Comparison of ENCODE assay signal across 9 mouse cellular contexts in genomic region chr3:149381559-149382245, GRCm38 (mm10).
DNase-seq lines count a peak whose midpoint lies in the region; ATAC-seq lines count a peak whose summit lies in the region.
"Had no signal": no experiment of that assay in that cellular context is flagged by ENCODE, and none has a peak within 500 bp of the region (broad histone marks: within the 10 kb centered on the region; RNA-seq: fewer than 3 reads in every experiment).

No protein-coding gene starts in this region.

- intact Hi-C loops in heart, postnatal 10 days (cut with DNase I), result no loop called here

- no peaks in the 10 kb centered on the region for H3K9me3 ChIP-seq in hindbrain, embryonic 13.5 days
- H3K9me3 ChIP-seq in hindbrain, embryonic 12.5 days (replicated peaks), result no peaks in the 10 kb centered on the region
- H3K9me3 ChIP-seq in lung, embryonic 16.5 days (ENCODE audit: control insufficient read depth, low read length), result no peaks in the 10 kb centered on the region

- 71% methylated on average over 10 of the region's 10 CpGs for WGBS in hindbrain, embryonic 13.5 days
- WGBS in hindbrain, embryonic 12.5 days, result 83% methylated on average over 10 of the region's 10 CpGs
- WGBS in lung, embryonic 16.5 days, result 41% methylated on average over 10 of the region's 10 CpGs

- peak; percentile 36; the same call in 1 of the 2 replicates for ATAC-seq in hindbrain, embryonic 13.5 days (ENCODE audit: low FRiP score)
- ATAC-seq in hindbrain, embryonic 12.5 days (ENCODE audit: low FRiP score), result no peak
- ATAC-seq in lung, embryonic 16.5 days (ENCODE audit: low read depth), result peak; percentile 92

- no peak overlapping the region for H3K27ac ChIP-seq in hindbrain, embryonic 13.5 days
- no peak overlapping the region for H3K27ac ChIP-seq in hindbrain, embryonic 12.5 days
- peak overlapping the region; percentile 76 for H3K27ac ChIP-seq in lung, embryonic 16.5 days (ENCODE audit: low read length)
- H3K27ac ChIP-seq: liver, embryonic 14.5 days had no signal

- H3K36me3 ChIP-seq in hindbrain, embryonic 13.5 days, result no peaks in the 10 kb centered on the region
- H3K36me3 ChIP-seq in hindbrain, embryonic 12.5 days, result no peaks in the 10 kb centered on the region
- H3K36me3 ChIP-seq in lung, embryonic 16.5 days (ENCODE audit: control insufficient read depth, insufficient read depth, low read length), result no peaks in the 10 kb centered on the region

- no peaks in the 10 kb centered on the region for H3K27me3 ChIP-seq in hindbrain, embryonic 13.5 days
- H3K27me3 ChIP-seq in hindbrain, embryonic 12.5 days, result no peaks in the 10 kb centered on the region
- H3K27me3 ChIP-seq in lung, embryonic 16.5 days (ENCODE audit: control insufficient read depth, insufficient read depth, low read depth, low read length), result no peaks in the 10 kb centered on the region

- H3K4me2 ChIP-seq in hindbrain, embryonic 13.5 days, result no peak overlapping the region
- no peak overlapping the region for H3K4me2 ChIP-seq in hindbrain, embryonic 12.5 days (replicated peaks)
- no peak overlapping the region for H3K4me2 ChIP-seq in lung, embryonic 16.5 days (ENCODE audit: low read depth, low read length)

- no peak overlapping the region for H3K4me3 ChIP-seq in hindbrain, embryonic 13.5 days
- no peak overlapping the region for H3K4me3 ChIP-seq in hindbrain, embryonic 12.5 days
- H3K4me3 ChIP-seq in lung, embryonic 16.5 days (ENCODE audit: low read length), result no peak overlapping the region
- H3K4me3 ChIP-seq: erythroblast, embryonic 14.5 days had no signal

- peak; percentile 60 for DNase-seq in adrenal gland, postnatal 25 days
- peak; percentile 45 to 57 for DNase-seq in heart, postnatal 10 days
- DNase-seq in embryo, embryonic 10 days (ENCODE audit: low spot score), result no peak
- no peak for DNase-seq in spleen, postnatal 4 days (ENCODE audit: low spot score in 2 of 2)

- H3K4me1 ChIP-seq in hindbrain, embryonic 13.5 days (replicated peaks), result 0 out of 2 replicates have a peak, but pooled peaks cover 4% of the 10 kb centered on the region
- peaks cover 3% of the 10 kb centered on the region; the same call in 1 of the 2 replicates for H3K4me1 ChIP-seq in hindbrain, embryonic 12.5 days
- peaks cover 13% of the 10 kb centered on the region for H3K4me1 ChIP-seq in lung, embryonic 16.5 days (replicated peaks; ENCODE audit: control insufficient read depth, insufficient read depth, low read length)

- no peak overlapping the region for H3K9ac ChIP-seq in hindbrain, embryonic 13.5 days
- no peak overlapping the region for H3K9ac ChIP-seq in hindbrain, embryonic 12.5 days
- no peak overlapping the region for H3K9ac ChIP-seq in lung, embryonic 16.5 days (ENCODE audit: low read length)
- H3K9ac ChIP-seq: liver, embryonic 14.5 days had no signal

Comparison
In these comparisons a context has a peak if more than half of its experiments do, and no peak if none do; other contexts are left out.
1. DNase-seq: peak in adrenal gland, postnatal 25 days (single experiment) and heart, postnatal 10 days (2 of 2); none in embryo, embryonic 10 days (single experiment) and spleen, postnatal 4 days (0 of 2).